Mouse (Mus musculus) mesoderm, embryonic 11.5 days (tissue): ENCODE data around the gene 4930404N11Rik.
A peak's percentile ranks its signal among the peaks of the same experiment; 100 is the strongest.

Experiments
- DNase-seq: peaks from one replicate; pipeline ENCODE4 v3.0.0-alpha.2; 2012; ENCODE audit warnings: low read depth, low spot score

The 4930404N11Rik gene

GRCm38 (mm10) chr10:81401521-81402226, 36.1 kb upstream of the 4930404N11Rik start:
- peak; percentile 89 for DNase-seq

GRCm38 (mm10) chr10:81401205-81401520, 35.5 kb upstream of the 4930404N11Rik start:
- peak; percentile 66 for DNase-seq

DNA sequence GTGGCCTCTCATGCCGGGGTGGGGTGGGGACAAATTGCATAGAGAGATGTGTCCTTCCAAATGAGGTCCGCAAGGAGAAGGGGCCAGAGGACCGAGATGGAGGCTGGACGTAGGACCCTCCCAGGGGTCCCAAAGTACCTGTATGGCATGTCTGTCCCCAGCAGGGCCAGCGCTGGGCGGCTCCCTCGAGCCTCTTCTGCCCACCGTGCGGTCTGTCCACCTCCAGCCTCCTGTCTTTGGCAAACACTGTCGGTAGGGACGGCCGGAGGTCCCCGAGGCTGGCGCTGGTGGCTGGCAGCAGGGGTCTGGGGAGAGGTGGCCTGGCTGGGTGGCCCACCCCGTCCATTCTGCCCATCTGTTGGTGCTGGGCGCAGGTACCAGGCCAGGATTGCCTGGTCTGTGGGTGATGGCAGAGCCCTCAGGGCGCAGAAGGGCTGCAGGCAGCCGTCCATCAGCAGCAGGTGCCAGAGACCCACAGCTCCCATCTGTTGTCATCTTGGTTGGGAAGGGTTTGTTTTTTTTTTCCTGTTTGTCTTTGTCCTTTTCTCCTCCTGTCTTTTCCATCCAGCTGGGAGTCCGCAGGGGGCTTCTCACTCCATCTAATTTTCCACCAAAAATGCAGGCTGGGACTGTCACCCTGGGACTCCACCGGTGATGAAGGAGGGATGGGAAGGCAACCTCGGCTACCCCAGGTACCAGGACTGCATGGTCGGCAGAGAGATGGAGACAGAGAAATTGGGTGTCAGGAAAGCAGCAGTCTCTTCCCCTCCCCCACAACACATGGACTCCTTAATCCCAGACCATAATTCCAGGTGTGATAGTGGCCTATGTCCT, 35.0 kb upstream of the 4930404N11Rik start:
- no peak for DNase-seq

- no peak for DNase-seq
Measured at GRCm38 (mm10) chr10:81399798-81400308, 34.2 kb upstream of the 4930404N11Rik start.

DNA sequence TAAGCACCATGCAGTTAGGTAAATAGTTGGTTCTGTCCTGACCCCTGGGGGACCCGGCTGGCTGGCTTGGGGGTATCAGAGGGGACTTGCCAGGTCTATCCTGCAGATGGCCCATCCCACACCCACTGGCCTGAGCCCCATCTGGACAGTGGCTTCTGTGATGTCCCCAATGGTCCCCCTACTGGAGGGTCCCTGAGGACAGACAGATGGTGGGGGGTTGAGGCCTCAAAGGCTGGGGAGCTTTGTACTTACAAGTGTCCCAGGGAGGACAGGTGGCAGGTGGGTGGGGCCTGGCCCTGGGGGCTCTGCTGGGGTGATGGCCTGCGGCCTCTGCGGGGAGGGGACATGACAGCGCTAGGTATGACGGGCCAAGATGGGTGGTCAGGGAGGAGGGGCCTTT, 33.7 kb upstream of the 4930404N11Rik start:
- DNase-seq = no peak

DNA sequence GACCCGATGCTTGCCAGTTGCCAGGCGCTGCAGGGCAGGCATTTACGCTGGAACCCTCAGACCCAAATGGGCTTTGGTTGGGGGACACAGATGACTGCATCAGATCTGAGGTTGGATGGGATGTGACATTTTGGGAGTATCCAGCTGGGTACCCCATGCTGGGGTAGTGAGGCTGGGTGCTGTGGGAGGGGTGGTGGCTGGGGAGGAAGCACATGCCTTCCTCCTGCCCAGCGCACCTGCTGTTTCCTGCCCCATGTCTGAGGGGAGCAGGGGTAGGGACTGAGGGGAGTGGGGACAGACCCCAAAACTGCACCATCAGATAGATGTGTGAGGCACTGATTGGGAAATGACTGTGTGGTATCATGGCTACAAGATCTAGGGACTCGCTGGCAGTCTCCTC, 31.1 kb upstream of the 4930404N11Rik start:
- DNase-seq = no peak

DNA sequence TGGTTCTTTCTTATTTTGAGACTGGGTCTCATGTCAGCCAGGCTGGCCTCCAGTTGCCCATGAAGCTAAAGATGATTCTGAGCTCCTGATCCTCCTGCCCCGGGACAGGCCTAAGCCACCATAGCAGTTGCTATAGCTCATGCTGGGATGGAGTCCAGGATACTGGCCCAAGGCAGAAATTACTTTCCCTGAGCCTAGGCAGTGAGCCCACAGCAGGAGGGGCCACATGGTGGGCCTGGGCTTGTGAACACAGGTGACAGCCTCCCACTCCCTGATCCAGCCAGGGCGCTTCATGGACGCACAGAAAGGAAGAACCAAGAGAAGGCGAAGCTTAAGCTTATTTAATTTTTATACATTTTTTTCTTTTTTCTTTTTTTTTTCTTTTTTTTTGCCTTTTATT, 30.2 kb upstream of the 4930404N11Rik start:
- DNase-seq = no peak

DNA sequence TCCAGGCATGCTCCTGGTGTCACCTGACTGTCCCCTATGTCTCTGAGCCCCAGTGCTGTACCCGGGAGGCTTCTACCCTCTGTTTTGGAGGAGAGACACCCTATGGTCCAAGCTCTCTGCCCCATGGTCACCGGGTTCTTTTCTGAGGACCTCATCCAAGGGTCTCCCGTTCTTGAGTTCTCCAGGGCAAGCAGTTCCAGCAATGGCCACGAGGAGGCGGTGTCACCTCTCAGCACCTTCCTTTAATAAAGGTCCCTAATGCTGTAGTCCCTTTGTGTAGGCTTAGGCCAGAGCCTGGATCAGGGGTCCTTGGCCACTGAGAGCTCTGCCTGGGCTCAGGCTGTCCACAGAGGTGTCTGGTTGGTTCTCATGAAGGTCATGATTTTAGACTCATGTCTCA, 29.5 kb upstream of the 4930404N11Rik start:
- peak; percentile 83 for DNase-seq

DNA sequence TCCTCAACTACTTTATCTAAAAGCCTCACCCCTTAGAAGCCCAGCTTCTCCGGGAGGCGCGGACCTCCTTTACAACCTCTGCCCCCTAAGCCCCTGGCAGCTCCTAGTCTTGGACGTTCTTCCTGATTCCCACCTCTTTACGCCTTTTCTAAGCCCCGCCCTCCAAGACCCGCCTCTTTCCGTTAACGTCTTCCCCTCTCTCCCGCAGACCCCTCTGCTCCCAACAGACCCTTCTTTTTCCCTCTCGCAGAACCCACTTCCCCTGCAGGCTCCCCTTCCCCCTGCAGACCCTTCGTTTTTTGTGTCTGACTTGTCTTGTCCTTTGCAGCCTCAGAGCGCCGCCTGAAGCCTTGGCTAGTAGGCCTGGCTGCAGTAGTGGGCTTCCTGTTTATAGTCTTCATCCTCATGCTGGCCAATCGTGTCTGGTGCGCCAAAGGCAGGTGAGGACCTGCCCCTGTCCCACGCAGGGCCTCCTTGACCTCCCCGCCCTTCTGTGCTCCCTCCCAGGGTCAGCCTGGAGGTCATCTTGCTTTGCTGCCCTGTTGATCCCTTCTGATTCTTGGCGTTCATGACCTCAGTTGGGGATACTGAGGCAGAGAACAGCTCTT, 27.9 kb upstream of the 4930404N11Rik start:
- no peak for DNase-seq

- DNase-seq = no peak
Measured at GRCm38 (mm10) chr10:81392781-81393185, 27.2 kb upstream of the 4930404N11Rik start, which contains the start of gene Smim24. Gene Smim24, plus strand, starts transcription at chr10:81393051.

DNA sequence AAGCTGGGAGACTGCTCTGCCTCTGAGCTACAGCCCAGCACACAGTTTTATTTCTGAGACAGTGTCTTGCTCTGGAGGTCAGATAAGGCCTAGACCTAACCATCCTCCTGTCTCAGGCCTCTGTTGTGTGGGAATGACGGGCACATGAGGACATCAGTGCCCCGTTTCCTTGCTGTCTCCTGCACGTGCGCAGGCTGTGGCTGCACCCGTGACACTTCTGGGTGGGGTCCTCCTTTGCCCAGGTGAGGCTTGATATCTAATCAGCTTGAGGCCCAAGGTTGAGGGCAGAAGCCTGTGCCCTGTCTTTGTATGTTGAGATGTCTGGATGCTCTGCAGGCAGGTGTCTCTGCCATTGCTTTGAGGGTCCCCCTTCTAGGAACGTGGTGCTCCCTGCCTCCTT, 26.7 kb upstream of the 4930404N11Rik start:
- no peak for DNase-seq

DNA sequence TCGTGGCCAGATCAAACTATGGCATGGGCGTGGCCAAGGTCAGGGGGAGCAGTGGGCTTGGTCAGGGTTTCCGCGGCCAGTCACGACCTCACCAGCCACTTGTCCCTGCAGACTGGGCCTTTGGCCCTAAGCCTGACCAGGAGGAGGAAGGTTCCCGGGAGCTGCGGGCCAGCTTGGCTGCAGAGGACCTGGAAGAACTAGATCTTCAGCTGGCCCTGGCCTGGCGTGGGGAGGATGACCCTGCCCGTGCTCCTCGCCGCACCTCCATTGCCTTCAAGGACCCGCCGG, 25.0 kb upstream of the 4930404N11Rik start:
- DNase-seq = no peak

GRCm38 (mm10) chr10:81389801-81390677, 24.4 kb upstream of the 4930404N11Rik start:
- DNase-seq = peak; percentile 72

DNA sequence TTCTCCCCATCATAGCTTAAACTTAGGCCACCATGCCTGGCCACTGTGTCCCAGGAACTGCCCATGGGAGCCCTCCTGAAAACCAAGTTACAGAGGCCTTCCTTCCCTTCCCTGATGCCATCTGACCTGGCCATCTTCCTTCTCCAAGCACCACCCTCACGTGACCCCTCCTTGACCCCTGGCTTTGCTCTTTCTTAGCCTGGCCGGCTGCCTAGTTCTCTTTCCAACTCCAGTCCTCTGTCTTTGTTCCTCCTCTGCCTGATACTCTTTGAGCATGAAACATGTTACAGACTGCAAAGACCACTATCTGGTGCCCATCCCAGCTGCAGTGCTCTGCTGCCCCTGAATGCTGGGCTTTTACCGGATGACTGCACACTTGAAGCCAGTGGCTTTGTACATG, 23.8 kb upstream of the 4930404N11Rik start:
- no peak for DNase-seq

GRCm38 (mm10) chr10:81388505-81389055, 23.0 kb upstream of the 4930404N11Rik start, which contains the start of gene Gm48552:
Gene Gm48552, plus strand, starts transcription at chr10:81389005.
- no peak for DNase-seq

DNA sequence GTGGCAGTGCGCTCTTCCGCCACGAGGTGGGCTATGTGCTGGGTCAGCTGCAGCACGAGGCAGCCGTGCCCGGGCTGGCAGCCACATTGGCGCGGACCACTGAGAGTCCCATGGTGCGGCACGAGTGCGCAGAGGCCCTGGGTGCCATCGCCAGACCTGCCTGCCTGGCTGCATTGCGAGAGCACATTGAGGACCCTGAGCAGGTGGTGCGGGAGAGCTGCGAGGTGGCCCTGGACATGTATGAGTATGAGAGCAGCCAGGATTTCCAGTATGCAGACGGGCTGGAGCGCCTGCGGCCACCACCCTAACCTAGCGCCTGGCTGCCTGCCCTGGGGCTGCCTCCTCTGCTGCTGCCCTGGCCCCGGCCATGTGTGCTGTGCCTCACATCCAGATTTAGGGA, 22.1 kb upstream of the 4930404N11Rik start:
- DNase-seq = no peak

DNA sequence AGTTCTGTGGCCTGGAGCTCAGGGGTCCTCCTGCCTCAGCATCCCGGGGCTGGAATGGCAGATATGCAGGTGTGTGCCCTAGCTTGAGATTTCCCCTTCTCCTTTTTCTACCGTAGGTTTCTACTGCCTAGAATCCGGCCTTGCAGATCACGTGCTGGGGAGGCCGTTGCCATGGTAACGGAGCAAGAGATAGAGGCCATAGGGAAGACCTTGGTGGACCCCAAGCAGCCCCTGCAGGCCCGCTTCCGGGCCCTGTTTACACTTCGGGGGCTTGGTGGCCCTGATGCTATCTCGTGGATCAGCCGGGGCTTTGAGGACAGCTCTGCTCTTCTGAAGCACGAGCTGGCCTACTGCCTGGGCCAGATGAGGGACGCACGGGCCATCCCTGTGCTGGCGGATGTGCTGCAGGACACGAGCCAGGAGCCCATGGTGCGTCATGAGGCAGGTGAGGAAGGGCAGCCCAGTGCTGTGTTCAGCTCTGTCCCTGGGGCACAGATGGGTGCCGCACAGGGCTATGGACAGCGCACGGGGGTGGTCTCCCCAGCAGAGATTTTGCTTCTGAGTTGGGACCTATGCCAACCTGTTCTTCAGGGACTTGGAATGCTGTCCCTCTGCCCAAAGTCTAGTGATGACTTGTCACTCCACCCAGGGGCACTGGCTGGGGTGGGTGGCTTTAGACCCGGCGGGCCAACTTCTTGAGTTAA, 20.1 kb upstream of the 4930404N11Rik start:
- no peak for DNase-seq

- no peak for DNase-seq
Measured at GRCm38 (mm10) chr10:81384605-81384982, 19.0 kb upstream of the 4930404N11Rik start.

DNA sequence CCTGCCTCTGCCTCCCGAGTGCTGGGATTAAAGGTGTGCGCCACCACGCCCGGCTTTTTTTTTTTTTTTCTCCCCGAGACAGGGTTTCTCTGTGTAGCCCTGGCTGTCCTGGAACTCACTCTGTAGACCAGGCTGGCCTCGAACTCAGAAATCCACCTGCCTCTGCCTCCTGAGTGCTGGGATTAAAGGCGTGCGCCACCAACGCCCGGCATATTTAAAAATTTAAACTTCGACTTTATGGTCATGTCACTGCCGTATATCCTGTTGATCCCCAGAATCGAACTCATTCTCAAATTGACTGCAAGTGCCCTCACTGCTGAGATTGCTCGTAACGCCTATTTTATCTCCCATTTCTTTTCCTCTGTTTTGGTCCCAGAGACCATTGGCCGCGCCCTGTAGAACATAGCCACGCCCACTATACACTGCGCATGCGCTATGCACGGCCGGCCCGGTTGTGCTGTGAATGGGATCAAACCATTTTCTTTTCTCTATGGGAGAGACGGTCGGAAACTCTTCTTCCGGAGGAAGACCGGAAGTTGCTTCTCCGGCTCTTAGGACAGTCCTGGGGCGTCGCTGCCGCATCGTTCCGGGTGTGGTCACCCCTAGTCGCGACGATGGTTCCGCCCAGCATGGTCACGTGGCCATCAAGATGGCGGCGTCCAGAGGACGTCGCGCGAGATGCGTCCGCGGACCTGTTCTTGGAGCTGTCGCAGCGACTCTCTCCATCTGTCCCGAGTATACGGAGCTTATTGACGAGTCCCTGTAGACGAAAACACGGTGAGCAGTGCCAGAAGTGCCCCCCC, 18.4 kb upstream of the 4930404N11Rik start, which contains the start of the genes Dohh and Gm48551:
Gene Dohh, plus strand, starts transcription at position 627 of the 803 bp plus-strand sequence.
Gene Gm48551, plus strand, starts transcription at position 665 of the 803 bp plus-strand sequence.
- peak; percentile 99 for DNase-seq

DNA sequence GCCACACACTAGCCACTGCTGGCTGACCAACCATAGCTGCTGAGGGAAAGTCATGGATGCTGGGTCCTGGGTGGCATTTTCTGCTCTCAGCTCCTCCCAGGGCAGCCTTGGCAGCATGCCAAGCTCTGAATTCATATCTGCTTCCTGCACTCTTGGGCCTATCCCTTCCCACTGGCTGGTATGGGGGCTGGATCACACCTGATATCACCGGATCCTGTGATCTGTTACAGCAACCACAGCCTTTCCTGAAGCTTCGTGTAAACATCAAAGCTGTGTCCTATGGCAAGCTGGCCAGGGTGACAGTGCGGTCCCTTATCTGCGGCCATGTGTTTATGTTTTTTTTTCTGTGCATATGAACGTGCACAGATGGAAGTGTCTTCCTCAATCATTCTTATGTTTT, 16.4 kb upstream of the 4930404N11Rik start:
- no peak for DNase-seq
